Mouse (Mus musculus) ES-Bruce4 (cell line): ENCODE data around the gene Tom1. TPM values are rescaled to one million over a fixed set of nuclear protein-coding genes. Genes with fewer than 3 reads are reported as not detected.

Experiments used
- H3K27ac ChIP-seq: 2 replicates; pipeline ENCODE4 v1.5.1; 2012; ENCODE audit warnings: low read length, inconsistent platforms; ENCODE audit not compliant: insufficient read depth
- H3K27me3 ChIP-seq: 2 replicates; pipeline ENCODE4 v1.6.1; 2012; ENCODE audit warnings: mild to moderate bottlenecking, low read length, inconsistent platforms; ENCODE audit not compliant: control insufficient read depth, poor library complexity, insufficient read depth, severe bottlenecking
- H3K36me3 ChIP-seq: 2 replicates; pipeline ENCODE4 v1.6.1; 2012; ENCODE audit warnings: inconsistent platforms, mild to moderate bottlenecking, low read length, moderate library complexity; ENCODE audit not compliant: control insufficient read depth, poor library complexity, insufficient read depth, severe bottlenecking
- H3K4me1 ChIP-seq: one replicate; pipeline ENCODE4 v1.8.1; 2011; ENCODE audit warnings: low read length; ENCODE audit not compliant: control insufficient read depth, insufficient read depth
- H3K4me3 ChIP-seq: 2 replicates; pipeline ENCODE4 v1.5.1; 2011; ENCODE audit warnings: low read depth, mild to moderate bottlenecking, low read length
- H3K9ac ChIP-seq: 2 replicates; pipeline ENCODE4 v1.6.1; 2012; ENCODE audit warnings: low read depth, mild to moderate bottlenecking, inconsistent platforms; ENCODE audit not compliant: poor library complexity, severe bottlenecking
- H3K9me3 ChIP-seq: replicated peaks from 2 replicates; pipeline ENCODE4 v1.6.1; 2012; ENCODE audit warnings: mild to moderate bottlenecking, low read length, inconsistent platforms; ENCODE audit not compliant: control insufficient read depth, poor library complexity, insufficient read depth, severe bottlenecking
- CTCF ChIP-seq: IDR thresholded peaks from one replicate; pipeline ENCODE4 v1.8.1; 2011; ENCODE audit warnings: low read depth, low read length
- EP300 ChIP-seq: IDR thresholded peaks from 2 replicates; pipeline ENCODE4 v1.6.1; 2011; ENCODE audit warnings: low read depth, low read length; ENCODE audit not compliant: insufficient read depth
- POLR2A ChIP-seq: IDR thresholded peaks from one replicate; pipeline ENCODE4 v1.8.1; 2011; ENCODE audit warnings: low read length; ENCODE audit not compliant: insufficient read depth
- polyA plus RNA-seq: library from polyadenylated mRNA; stranded (reverse); fragments of >200 nt; gene quantifications from 2 replicates; pipeline ENCODE4 v1.2.4, GENCODE M21; 2011; ENCODE audit warnings: low read depth; ENCODE audit not compliant: missing spikeins, insufficient read depth, insufficient read length

Gene Tom1
- polyA plus RNA-seq, 1 experiment, result 46.1 TPM

DNA sequence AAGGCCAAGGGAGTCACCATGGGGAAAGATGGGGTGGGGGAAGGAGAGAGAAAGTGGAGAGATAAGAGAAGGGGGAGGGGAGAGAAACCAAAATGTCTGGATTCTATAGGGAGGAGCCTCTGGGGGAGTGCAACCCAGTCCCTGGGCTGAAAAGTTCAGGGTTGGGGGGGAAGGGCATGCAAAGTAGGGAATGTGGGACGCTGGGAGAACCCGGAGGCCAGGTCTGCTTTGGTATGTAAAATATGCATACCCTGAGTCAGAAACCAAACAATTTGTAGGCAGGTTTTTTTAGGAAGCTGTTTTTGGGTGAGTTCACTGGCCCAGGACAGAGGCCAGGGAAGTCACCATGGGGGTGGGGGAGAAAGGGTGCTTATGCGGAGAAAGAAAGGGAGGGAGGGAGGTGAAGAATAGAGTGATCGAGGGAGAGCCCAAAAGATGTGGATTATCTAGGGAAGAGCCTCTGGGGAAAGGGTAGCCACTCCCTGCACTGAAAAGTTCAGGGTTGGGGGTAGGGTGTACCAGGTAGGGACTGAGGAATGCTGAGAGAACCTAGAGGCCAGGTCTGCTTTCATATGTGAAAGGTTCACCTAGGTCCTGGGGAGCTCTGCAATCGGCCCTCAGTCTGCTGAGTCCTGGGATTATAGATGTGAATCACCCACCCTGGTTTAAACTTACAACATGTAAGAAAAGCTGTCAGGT is 15.1 kb upstream of the Tom1 start:
- Histone ChIP-seq H3K36me3 (peaks cover 49% of the 10 kb centered on the region), H3K27ac (peak overlapping the region; percentile 95), H3K9me3 (peaks cover 21% of the 10 kb centered on the region), H3K9ac (0 out of 2 replicates have a peak overlapping the region, but pooled peaks have one; percentile 38), H3K4me1 (peaks cover 4% of the 10 kb centered on the region), H3K27me3 (no peaks in the 10 kb centered on the region), H3K4me3 (peak overlapping the region; percentile 62)
- no peak for TF ChIP-seq POLR2A
- peak; percentile 94 for TF ChIP-seq EP300

DNA sequence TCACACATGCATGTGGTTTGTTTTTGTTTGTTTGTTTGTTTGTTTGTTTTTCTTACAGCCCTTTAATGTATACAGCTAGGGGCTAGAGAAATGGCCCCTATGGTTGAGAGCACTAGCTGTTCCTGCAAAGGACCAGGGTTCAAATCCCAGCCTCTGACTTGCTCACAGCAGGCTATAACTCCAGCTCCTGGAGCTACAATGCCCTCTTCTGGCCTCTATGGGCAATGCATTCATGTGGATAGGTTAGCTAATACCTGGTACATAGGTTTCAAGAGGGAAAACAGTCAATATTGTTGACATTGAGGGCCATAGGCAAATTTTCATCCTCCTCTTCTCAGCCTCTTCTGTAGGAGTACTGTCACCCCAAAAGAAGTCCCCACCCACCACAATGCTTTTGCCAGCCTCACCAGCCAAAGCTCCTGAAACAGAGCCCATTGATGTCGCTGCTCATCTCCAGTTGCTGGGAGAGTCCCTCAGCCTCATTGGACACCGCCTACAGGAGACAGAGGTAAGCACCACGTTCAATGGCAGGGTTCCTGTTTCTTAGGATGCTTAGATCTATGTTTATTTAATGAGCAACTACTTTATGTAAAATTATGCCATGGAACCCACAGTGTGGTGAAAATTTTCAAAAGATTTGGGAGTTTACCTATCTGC is 9.7 kb upstream of the Tom1 start:
- H3K4me3 ChIP-seq, result no peak overlapping the region
- peaks cover 51% of the 10 kb centered on the region for H3K9me3 ChIP-seq
- H3K27ac ChIP-seq, result no peak overlapping the region
- no peaks in the 10 kb centered on the region for H3K4me1 ChIP-seq
- TF ChIP-seq POLR2A (no peak), CTCF (peak; percentile 46), EP300 (no peak)
- no peaks in the 10 kb centered on the region for H3K27me3 ChIP-seq
- H3K9ac ChIP-seq, result no peak overlapping the region
- peaks cover 81% of the 10 kb centered on the region for H3K36me3 ChIP-seq

DNA sequence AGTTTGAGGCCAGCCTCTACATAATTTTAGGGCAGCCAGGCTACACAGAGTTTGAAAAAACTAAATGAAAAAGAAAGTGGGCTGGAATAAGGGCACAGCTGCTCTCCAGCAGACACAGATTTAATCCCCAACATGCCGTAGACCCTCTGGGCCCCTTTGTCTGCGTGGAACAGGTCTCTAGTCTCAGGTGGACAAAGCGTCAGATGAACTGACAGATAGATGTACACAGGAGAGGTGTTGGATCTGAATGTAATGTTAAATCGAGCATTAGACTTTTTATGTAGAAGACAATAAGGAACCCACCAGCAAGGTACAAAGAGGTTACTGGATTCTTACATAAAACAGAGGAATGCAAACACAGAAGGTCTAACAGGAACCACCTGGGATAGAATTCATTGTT is 7.7 kb upstream of the Tom1 start:
- H3K9me3 ChIP-seq, result peaks cover 48% of the 10 kb centered on the region
- no peaks in the 10 kb centered on the region for H3K27me3 ChIP-seq
- no peaks in the 10 kb centered on the region for H3K4me1 ChIP-seq
- TF ChIP-seq POLR2A (no peak), EP300 (peak; percentile 79; the same call in 1 of the 2 replicates), CTCF (no peak)
- H3K4me3 ChIP-seq, result no peak overlapping the region
- H3K36me3 ChIP-seq, result peaks cover 89% of the 10 kb centered on the region
- peak overlapping the region; percentile 94 for H3K27ac ChIP-seq
- H3K9ac ChIP-seq, result no peak overlapping the region

DNA sequence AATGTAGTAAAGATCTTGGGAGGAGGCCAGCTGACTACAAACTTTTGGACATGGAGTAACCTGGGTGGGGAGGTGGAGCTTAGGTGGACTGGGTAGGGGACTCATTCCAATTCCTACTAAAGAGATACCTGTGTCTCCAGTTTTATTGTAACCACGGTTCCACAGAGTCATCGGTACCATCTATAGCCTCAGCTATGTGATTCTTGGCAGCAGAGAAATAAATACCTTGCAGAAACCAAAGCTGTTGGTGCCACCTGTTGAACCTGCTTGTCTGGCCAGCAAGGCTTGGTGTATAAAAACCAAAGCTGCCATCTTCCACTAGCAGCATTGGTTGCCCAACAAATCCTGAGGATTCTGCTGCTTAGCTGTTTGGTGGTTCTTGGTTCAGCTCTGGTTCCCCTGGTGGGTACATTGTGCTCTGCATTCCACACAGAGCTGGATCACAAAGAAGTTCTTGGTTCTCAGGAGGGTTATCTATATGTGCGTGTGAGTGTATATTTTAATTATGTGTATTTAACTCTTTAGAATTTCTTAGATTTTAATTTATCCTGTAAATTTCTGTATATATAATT is 3.0 kb upstream of the Tom1 start:
- Histone ChIP-seq H3K9ac (no peak overlapping the region), H3K27ac (no peak overlapping the region), H3K36me3 (peaks cover 53% of the 10 kb centered on the region), H3K4me3 (no peak overlapping the region), H3K4me1 (no peaks in the 10 kb centered on the region), H3K27me3 (no peaks in the 10 kb centered on the region), H3K9me3 (peaks cover 12% of the 10 kb centered on the region)
- no peak for TF ChIP-seq EP300
- no peak for TF ChIP-seq POLR2A
- no peak for TF ChIP-seq CTCF

DNA sequence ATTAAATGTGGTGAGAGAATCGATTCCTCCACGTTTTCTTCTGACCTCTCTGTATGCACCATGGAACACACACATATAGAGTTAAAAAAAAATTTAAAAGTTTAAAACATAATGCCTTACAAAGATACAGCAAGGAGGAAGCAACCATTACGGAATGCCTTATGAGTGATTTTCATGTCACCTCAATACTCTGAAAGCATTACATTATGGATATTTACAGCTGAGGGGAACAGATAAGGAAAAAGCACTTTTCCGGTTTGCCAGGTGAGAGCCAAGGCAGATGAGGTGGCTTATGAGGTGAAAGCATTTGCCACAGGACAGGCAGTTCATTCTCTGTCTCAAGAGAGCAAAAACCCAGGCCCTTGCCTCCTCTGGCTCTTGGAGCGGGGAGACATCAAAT is 544 bp upstream of the Tom1 start:
- Histone ChIP-seq H3K4me1 (peaks cover 3% of the 10 kb centered on the region), H3K36me3 (peaks cover 37% of the 10 kb centered on the region), H3K9ac (no peak overlapping the region), H3K27me3 (no peaks in the 10 kb centered on the region), H3K9me3 (no peaks in the 10 kb centered on the region), H3K27ac (peak overlapping the region; percentile 42), H3K4me3 (peak overlapping the region; percentile 45)
- TF ChIP-seq EP300 (no peak), CTCF (no peak), POLR2A (no peak)

DNA sequence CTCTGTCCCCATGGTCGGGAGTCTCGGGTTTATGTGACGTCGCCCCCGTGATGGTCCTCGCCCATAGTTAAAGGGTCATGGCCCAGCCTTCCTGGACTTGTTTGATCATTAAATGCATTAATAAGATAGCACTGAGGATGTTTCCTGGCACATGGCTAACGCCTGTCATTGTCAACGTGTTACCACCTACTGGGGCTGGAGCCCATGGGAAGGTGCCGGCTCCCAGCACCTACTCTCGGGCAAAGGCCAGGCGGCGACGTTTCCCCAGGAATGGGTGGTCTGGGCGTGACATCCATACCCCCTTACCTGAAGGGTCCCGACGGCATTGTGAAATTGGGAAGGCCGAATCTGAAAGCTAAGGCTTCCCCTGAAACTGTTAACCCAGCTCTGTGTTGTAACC is 780 bp downstream of the Tom1 start:
- Histone ChIP-seq H3K36me3 (peaks cover 24% of the 10 kb centered on the region), H3K9me3 (no peaks in the 10 kb centered on the region), H3K4me1 (peaks cover 4% of the 10 kb centered on the region), H3K27ac (no peak overlapping the region), H3K27me3 (no peaks in the 10 kb centered on the region), H3K4me3 (peak overlapping the region; percentile 74), H3K9ac (peak overlapping the region; percentile 60)
- TF ChIP-seq EP300 (no peak), CTCF (no peak), POLR2A (no peak)
